Mouse (Mus musculus) forebrain, embryonic 10.5 days (tissue): ENCODE results near the gene Micall2. TPM values are rescaled to one million over a fixed set of nuclear protein-coding genes. Genes with fewer than 3 reads are reported as not detected.
"Not testable (repeated sequence)": the region's sequence is repeated elsewhere in the genome, so short reads cannot be mapped to it uniquely, and the experiment has no call there.

ENCODE experiments used
- DNase-seq: peaks from one replicate; pipeline ENCODE4 v3.0.0-alpha.2; 2017; ENCODE audit warnings: low spot score; ENCODE audit errors: extremely low spot score
- H3K27ac ChIP-seq: fragments of 300-500 bp; sonication (generic); 2 replicates; pipeline ENCODE4 v1.5.1; 2016; ENCODE audit warnings: mild to moderate bottlenecking
- H3K27me3 ChIP-seq: fragments of 300-500 bp; sonication (generic); 2 replicates; pipeline ENCODE4 v1.6.1; 2016; ENCODE audit warnings: mild to moderate bottlenecking; ENCODE audit not compliant: poor library complexity, severe bottlenecking
- H3K36me3 ChIP-seq: fragments of 300-500 bp; sonication (generic); replicated peaks from 2 replicates; pipeline ENCODE4 v1.6.1; 2016; ENCODE audit warnings: mild to moderate bottlenecking, moderate library complexity
- H3K4me1 ChIP-seq: fragments of 300-500 bp; sonication (generic); 2 replicates; pipeline ENCODE4 v1.6.1; 2016
- H3K4me3 ChIP-seq: fragments of 300-500 bp; sonication (generic); 2 replicates; pipeline ENCODE4 v1.5.1; 2016; ENCODE audit warnings: mild to moderate bottlenecking, moderate library complexity
- H3K9me3 ChIP-seq: fragments of 300-500 bp; sonication (generic); 2 replicates; pipeline ENCODE4 v1.6.1; 2016; ENCODE audit warnings: mild to moderate bottlenecking, moderate library complexity
- WGBS: fragments of 180-500 bp; shearing (Covaris S2); methylation state at CpG from one replicate; pipeline ENCODE4 v1.1.7; 2016; 5-methylcytosine and 5-hydroxymethylcytosine counted together
- polyA plus RNA-seq: library from polyadenylated mRNA; unstranded; fragments of >200 nt; fragmentation: Nextera tagmentation; extraction: Ambion mirVana; gene quantifications from 2 replicates; pipeline ENCODE4 v1.2.1, GENCODE M21; 2016

Gene Micall2
- polyA plus RNA-seq, 1 experiment from 2014 or later = 5.9 TPM

DNA sequence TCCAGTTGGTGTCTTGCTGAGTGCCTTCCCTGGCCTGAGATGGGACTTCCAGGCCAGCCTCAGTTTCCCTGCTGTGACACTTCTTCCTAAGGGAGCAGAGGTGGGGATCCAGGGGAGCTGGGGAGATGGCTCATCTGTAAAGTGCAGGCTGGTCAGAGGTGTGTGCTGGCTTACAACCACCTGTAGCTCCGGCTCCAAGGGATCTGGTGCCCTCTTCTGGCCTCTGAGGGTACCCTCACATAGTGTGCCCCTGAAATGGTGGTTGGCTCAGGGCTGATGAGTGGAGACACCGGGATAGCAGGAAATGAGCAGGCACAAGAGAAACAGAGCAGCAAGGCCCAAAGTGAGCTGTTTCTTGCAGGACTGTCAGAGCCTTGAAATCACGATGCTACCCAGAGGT, 9.6 kb upstream of the Micall2 start:
- no peak overlapping the region for H3K4me3 ChIP-seq
- H3K9me3 ChIP-seq = no peaks in the 10 kb centered on the region
- no peak overlapping the region for H3K27ac ChIP-seq
- DNase-seq = peak; percentile 54
- WGBS = 6% methylated on average over 3 of the region's 3 CpGs
- peaks cover 18% of the 10 kb centered on the region for H3K4me1 ChIP-seq
- H3K27me3 ChIP-seq = no peaks in the 10 kb centered on the region
- peaks cover 10% of the 10 kb centered on the region for H3K36me3 ChIP-seq

DNA sequence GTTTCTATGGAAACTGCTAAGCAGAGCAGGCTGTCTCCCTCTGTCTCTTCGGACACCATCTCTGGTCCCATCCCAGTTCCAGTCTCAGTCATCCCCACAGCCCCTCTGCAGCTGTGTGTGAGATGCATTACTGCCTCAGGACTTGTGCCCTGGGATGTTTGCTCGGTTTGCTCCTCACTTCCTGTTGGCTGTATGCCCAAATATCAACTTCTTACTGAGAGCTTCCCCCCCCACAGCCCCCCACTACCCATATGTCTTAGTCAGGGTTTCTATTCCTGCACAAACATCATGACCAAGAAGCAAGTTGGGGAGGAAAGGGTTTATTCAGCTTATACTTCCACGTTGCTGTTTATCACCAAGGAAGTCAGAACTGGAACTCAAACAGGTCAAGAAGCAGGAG, 6.5 kb upstream of the Micall2 start:
- DNase-seq, H3K9me3 ChIP-seq, H3K4me3 ChIP-seq, H3K36me3 ChIP-seq, H3K27ac ChIP-seq, H3K27me3 ChIP-seq: not testable (repeated sequence)
- H3K4me1 ChIP-seq = peaks cover 14% of the 10 kb centered on the region
- WGBS = 70% methylated on average over 3 of the region's 3 CpGs

DNA sequence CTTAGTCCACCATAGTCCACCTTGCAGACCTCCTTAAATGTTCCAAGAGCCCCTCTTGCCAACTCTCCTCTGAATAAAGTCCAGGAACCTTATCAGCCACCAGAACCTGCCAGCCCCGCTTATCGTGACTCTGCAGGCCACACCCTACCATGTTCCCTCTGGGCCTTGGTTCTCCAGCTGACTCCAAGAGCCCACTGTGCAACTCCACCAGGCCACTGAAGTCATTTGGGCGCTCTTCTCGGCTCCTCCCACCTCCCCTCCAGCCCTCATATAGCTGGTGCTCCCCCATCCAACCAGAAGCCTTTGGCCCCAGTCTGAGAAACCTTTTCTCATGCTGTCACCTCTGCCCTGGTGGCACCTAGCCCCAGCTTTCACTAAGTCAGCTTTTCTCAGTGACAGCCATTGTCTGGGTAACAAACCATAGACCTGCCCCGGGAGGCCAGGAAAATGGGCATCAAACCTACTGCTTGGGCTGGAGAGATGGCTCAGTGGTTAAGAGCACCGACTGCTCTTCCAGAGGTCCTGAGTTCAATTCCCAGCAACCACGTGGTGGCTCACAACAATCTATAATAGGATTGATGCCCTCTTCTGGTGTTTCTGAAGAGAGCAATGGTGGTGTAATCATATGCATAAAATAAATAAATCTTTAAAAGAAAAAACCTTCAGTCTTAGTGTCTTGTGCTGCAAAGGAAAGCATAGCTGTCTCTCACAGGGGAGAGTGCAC, 2.6 kb upstream of the Micall2 start:
- Histone ChIP-seq H3K4me1 (peaks cover 34% of the 10 kb centered on the region), H3K27me3 (peaks cover 26% of the 10 kb centered on the region), H3K4me3 (no peak overlapping the region), H3K36me3 (no peaks in the 10 kb centered on the region), H3K9me3 (no peaks in the 10 kb centered on the region), H3K27ac (peak overlapping the region; percentile 80)
- WGBS = 79% methylated on average over 7 of the region's 7 CpGs
- DNase-seq = no peak

DNA sequence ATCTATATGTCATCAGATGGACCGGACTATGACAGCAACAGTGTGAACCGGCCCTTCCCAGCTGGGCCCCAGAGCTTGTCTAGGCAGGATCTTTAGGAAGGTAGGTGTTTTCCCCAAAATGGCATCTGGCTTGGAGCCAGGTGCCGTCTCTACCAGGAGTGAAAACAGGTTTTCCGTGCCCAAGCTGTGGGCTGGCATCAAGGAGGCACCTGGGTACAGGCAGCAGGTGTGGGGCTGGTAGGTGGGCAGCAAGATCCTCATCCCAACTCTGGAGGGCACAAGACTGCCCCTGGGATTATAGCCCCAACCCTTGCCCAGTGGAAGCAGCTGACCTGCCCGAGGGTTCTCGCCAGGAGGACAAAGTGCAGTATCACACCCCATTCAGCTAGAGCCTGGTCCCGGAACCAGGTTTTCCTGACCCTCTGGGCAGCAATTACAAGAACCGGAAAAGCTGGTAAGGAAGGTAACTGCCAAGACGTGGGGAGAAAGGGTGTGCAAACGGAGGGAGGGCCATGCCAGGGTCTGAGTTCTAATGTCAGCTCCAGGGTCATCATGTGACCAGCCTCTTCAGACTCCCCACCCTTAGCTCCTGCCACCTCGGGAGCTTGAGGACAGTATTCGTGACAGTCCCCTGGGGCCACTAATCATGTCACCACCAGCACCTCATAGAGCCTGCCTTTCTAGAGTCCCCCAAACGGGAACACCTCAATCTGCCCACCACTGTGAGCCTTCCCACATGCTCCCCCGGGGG, 1.9 kb upstream of the Micall2 start:
- 85% methylated on average over 14 of the region's 14 CpGs for WGBS
- no peaks in the 10 kb centered on the region for H3K9me3 ChIP-seq
- peaks cover 32% of the 10 kb centered on the region for H3K27me3 ChIP-seq
- peaks cover 39% of the 10 kb centered on the region for H3K4me1 ChIP-seq
- H3K36me3 ChIP-seq = no peaks in the 10 kb centered on the region
- H3K27ac ChIP-seq = peak overlapping the region; percentile 80
- H3K4me3 ChIP-seq = no peak overlapping the region
- no peak for DNase-seq

DNA sequence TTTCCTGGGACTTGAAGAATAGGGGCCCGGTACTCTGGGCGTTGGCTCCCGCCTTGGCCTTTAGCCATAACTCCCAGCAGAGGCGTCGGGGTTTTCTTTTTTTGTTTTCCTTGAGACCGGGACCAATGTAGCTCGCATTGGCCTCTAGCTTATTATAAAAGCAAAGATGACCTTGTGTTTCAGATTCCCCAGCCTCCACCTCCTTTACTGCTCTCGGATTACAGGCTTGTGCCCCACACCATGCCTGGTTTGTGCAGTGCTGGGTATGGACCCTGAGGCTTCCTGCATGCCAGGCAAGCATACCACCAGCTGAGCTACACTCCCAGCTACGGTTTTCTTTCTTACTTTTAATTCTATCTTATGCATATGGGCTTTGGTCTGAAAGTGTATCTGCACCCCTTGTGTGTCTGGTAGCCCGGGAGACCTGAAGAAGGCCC, 386 bp upstream of the Micall2 start:
- H3K27me3 ChIP-seq = peaks cover 36% of the 10 kb centered on the region
- peak overlapping the region; percentile 80 for H3K27ac ChIP-seq
- H3K4me3 ChIP-seq = peak overlapping the region; percentile 60
- WGBS = 14% methylated on average over 10 of the region's 10 CpGs
- no peaks in the 10 kb centered on the region for H3K36me3 ChIP-seq
- no peaks in the 10 kb centered on the region for H3K9me3 ChIP-seq
- peaks cover 52% of the 10 kb centered on the region for H3K4me1 ChIP-seq
- no peak for DNase-seq

DNA sequence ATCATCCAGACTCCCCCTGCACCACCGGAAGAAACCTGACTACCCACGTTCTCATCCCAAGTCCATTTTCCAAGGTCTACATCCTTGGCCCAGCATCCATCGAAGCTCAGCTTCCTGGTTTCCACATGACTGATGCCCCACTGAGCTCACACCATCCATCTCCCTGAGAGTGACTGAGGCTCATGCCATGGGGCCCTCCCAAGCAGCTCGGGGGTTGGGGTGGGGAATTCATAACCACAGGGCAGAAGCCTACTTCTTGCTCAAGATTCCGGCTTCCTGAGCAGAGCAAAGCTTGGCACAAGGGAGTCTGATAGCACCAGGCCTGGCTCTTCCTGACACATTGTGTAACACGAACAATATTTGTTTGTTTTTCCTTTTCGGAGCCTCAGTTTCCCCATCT, 1.4 kb downstream of the Micall2 start:
- Histone ChIP-seq H3K4me3 (peak overlapping the region; percentile 60), H3K27me3 (peaks cover 36% of the 10 kb centered on the region), H3K36me3 (no peaks in the 10 kb centered on the region), H3K9me3 (no peaks in the 10 kb centered on the region), H3K27ac (peak overlapping the region; percentile 48; the same call in 1 of the 2 replicates), H3K4me1 (peaks cover 69% of the 10 kb centered on the region)
- 86% methylated on average over 7 of the region's 7 CpGs for WGBS
- no peak for DNase-seq

DNA sequence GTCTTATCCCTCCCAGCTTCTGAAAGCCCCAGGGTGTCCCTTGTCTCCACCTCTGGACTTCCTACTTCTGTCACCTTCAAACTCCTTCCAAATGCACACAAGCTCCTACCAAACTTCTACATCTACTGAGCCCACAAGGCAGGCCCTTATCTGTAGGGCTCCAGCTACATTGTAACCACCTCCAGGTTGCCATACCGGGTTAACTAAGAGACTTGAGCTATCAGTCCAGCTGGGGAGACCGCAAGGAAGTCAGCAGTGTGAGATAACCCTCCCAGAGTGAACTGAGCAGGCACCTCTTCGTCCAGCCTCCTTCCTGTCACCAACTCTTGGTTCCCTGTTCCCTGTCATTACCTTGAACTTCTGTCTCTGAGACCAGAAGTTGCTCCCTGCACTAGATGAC, 2.1 kb downstream of the Micall2 start:
- 82% methylated on average over 3 of the region's 3 CpGs for WGBS
- DNase-seq = no peak
- Histone ChIP-seq H3K9me3 (no peaks in the 10 kb centered on the region), H3K27me3 (peaks cover 36% of the 10 kb centered on the region), H3K4me3 (no peak overlapping the region), H3K4me1 (peaks cover 73% of the 10 kb centered on the region), H3K36me3 (no peaks in the 10 kb centered on the region), H3K27ac (no peak overlapping the region)

DNA sequence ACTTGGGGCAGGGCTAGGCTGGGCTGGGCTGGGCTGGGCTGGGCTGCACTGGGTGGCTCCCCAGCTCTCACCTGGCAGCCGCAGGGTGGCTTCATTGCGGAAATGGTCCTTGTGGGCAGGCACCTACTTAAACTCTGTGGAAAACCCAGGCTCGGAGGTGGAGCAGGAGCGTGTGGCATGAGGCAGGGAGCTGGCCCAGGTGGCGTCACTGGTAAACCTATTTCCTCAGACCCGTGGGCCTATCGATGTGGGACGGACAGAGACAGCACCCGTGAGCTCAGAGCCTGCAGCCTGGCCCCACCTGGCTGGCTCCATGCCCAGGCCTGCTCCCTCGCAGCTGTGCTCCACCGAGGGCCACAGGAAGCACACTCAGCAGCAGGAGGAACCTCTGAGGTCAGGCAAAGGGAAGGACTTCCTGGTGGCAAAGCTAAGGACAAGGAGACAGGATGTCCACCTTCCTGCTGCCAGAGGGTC, 3.5 kb downstream of the Micall2 start:
- no peak for DNase-seq
- Histone ChIP-seq H3K27ac (peak overlapping the region; percentile 63), H3K4me1 (peaks cover 82% of the 10 kb centered on the region), H3K4me3 (no peak overlapping the region; the same call in 1 of the 2 replicates), H3K36me3 (no peaks in the 10 kb centered on the region), H3K9me3 (no peaks in the 10 kb centered on the region), H3K27me3 (peaks cover 31% of the 10 kb centered on the region)
- WGBS = 81% methylated on average over 11 of the region's 11 CpGs

DNA sequence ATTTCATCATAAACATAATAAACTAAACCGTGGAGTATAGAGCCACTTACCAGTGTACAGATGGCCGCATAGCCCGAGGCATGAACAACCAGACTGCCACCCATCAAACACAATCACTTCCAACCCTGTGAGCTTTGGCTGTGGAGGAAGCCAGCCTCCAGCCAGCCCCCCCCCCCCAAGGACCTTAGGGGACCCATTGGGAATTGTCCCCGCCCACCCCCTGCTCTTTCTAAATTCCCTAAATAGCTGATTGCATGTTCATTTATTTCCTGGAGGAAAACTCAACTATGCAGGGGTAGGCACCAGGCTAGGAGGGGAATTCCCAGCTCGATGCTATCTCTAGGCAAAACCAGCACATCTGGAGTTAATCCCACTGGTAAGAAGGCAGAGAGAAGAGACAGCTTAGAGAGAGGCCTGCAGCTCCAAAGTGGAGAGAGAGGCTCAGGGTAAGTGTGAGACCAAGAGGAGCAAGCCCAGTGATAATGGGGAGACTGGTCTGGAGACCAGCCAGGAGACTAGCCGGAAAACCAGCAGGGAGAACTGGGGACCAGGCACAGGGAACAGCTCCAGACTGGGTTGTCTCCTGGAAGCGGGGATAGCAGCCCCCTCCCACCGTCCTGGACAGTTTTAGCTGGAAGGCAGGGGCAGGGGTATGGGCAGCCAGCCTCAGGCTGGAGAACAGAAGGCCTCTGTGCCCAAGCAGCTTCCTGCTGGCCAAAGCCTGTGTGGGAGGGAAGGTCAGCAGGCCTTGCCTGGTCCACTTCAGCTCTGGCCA, 5.2 kb downstream of the Micall2 start:
- Histone ChIP-seq H3K27ac (peak overlapping the region; percentile 76), H3K4me3 (0 out of 2 replicates have a peak overlapping the region, but pooled peaks have one; percentile 1), H3K36me3 (no peaks in the 10 kb centered on the region), H3K4me1 (peaks cover 66% of the 10 kb centered on the region), H3K27me3 (peaks cover 30% of the 10 kb centered on the region), H3K9me3 (no peaks in the 10 kb centered on the region)
- 56% methylated on average over 8 of the region's 8 CpGs for WGBS
- no peak for DNase-seq

DNA sequence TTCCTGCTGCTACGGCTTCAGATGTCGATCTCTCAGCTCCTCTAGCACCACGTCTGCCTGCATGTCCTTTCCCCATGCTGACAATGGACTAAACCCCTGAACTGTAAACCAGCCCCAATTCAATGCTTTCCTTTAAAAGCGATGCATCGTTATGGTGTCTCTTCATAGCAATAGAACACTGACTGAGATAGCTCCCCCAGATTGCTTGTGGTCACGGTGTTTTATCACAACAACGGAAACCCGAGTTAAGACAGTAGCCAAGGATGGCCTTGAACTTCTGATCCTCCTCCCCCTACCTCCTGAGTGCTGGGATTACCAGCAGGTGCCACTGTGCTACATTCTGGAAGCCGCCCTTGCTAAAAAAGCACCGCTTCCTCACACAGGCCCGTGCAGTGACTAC, 8.9 kb downstream of the Micall2 start:
- 90% methylated on average over 11 of the region's 11 CpGs for WGBS
- Histone ChIP-seq H3K4me1 (peaks cover 61% of the 10 kb centered on the region), H3K9me3 (no peaks in the 10 kb centered on the region)

DNA sequence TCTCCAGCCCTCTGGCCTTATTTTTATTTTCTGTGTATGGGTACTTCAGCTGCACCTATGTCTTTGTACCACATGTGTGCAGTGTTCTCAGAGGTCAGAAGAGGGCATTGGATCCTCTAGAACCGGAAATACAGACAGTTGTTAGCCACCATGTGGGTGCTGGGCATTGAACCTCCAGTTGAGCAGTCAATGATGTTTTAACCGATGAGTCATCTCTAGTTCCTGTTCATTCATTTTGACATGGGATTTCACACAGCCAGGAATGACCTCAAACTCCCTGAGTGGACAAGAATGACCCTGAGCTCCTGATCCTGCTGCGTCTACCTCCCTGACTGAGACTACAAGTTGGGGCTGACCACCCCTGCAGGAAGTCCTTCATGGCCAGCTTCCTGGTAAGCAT, 9.9 kb downstream of the Micall2 start:
- H3K4me1 ChIP-seq = peaks cover 52% of the 10 kb centered on the region
- no peaks in the 10 kb centered on the region for H3K27me3 ChIP-seq
- no peaks in the 10 kb centered on the region for H3K9me3 ChIP-seq
- H3K27ac ChIP-seq = no peak overlapping the region
- DNase-seq = no peak
- 91% methylated on average over 3 of the region's 3 CpGs for WGBS
- no peak overlapping the region for H3K4me3 ChIP-seq
- no peaks in the 10 kb centered on the region for H3K36me3 ChIP-seq

More for the DNA sequence above, 8.9 kb downstream of the Micall2 start:
- H3K27ac ChIP-seq = no peak overlapping the region; the same call in 1 of the 2 replicates
- no peak overlapping the region for H3K4me3 ChIP-seq
- H3K27me3 ChIP-seq = no peaks in the 10 kb centered on the region
- DNase-seq = no peak
- no peaks in the 10 kb centered on the region for H3K36me3 ChIP-seq

DNA sequence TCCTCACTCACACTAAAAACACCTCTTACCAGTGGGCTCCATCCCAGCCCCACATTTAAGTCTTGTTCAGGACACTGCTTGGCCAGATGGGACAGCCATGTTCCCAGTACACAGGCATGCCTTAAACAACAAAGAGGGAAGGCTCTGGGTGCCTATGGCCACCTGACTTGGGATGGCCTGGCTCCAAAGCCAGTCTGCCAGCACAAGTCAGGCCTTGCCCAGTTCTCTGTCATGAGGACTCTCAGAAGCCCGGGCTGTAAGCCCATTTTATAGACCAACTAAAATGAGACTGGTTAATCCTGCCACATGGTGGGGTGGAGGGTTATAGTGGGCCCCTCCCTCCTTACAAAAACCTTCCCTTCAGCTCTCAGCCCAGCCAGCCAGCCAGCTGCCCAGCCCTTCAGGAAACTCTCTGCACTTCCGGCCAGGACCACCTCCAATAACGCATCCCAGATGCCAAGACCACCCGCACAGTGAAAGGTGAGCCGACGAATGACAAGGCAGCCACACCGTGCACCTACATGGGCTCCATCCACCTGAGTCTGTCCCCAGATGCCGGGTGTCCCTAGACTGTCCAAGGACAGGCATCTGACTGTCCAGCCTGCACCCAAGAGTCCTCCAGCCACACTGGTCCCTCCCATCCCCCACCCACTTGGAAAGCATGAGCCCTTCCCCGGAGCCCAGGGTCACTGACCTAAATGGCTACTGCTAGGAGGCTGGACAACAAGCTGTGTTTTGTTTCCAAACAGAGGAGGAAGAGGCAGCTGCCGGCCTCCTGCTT, 11.6 kb downstream of the Micall2 start:
- WGBS = 60% methylated on average over 10 of the region's 10 CpGs
- Histone ChIP-seq H3K27ac (peak overlapping the region; percentile 81), H3K9me3 (no peaks in the 10 kb centered on the region), H3K4me3 (peak overlapping the region; percentile 14; the same call in 1 of the 2 replicates), H3K36me3 (no peaks in the 10 kb centered on the region), H3K27me3 (no peaks in the 10 kb centered on the region), H3K4me1 (peaks cover 35% of the 10 kb centered on the region)
- peak; percentile 47 for DNase-seq
